Mouse (Mus musculus) adrenal gland, adult 18-20 months (tissue): Measurements from ENCODE around the gene Wwtr1. TPM values are rescaled to one million over a fixed set of nuclear protein-coding genes. Genes with fewer than 3 reads are reported as not detected.

Source experiments
- DNase-seq, 2 experiments: peaks; one replicate each; pipeline ENCODE4 v3.0.0; 2021 to 2022; ENCODE audit warnings: low spot score in 2 of 2
- microRNA-seq, 2 experiments: library from miRNA; unstranded; fragments of <30 nt; microRNA quantifications; one replicate each; pipeline ENCODE4 v1.2.0; 2021; ENCODE audit warnings: borderline number of aligned reads in 2 of 2
- total RNA-seq, 2 experiments: library from RNA; stranded (reverse); gene quantifications; 1 replicate in 1 of 2; 2 replicates in 1 of 2; pipeline ENCODE4 v1.2.3; 2021

The Wwtr1 gene
- total RNA-seq, 2 experiments from 2014 or later, result 31.5 to 36.7 TPM

GRCm38 (mm10) chr3:57466289-57466688 is 109.4 kb downstream of the Wwtr1 start:
- no peak for DNase-seq

GRCm38 (mm10) chr3:57463302-57463701 is 112.4 kb downstream of the Wwtr1 start:
- no peak for DNase-seq

GRCm38 (mm10) chr3:57458652-57459051 is 117.1 kb downstream of the Wwtr1 start:
- DNase-seq, result no peak

GRCm38 (mm10) chr3:57448445-57448844 is 127.3 kb downstream of the Wwtr1 start:
- DNase-seq, result peak; percentile 57 to 58

GRCm38 (mm10) chr3:57447889-57448288 is 127.8 kb downstream of the Wwtr1 start:
- DNase-seq, result no peak

- no peak for DNase-seq
These were observed 130.0 kb downstream of the Wwtr1 start for GRCm38 (mm10) chr3:57445706-57446105.

GRCm38 (mm10) chr3:57440956-57441355 is 134.8 kb downstream of the Wwtr1 start:
- no peak for DNase-seq

- no peak for DNase-seq
These were observed 140.3 kb downstream of the Wwtr1 start for GRCm38 (mm10) chr3:57435364-57435763.

- no peak for DNase-seq
These were observed 144.0 kb downstream of the Wwtr1 start for GRCm38 (mm10) chr3:57431706-57432105.

- DNase-seq, result no peak
These were observed 146.2 kb downstream of the Wwtr1 start for GRCm38 (mm10) chr3:57429486-57429885.

GRCm38 (mm10) chr3:57428682-57429464 is 146.8 kb downstream of the Wwtr1 start:
- DNase-seq, result no peak

GRCm38 (mm10) chr3:57426351-57426750 is 149.4 kb downstream of the Wwtr1 start:
- DNase-seq, result no peak

GRCm38 (mm10) chr3:57425089-57425730 is 150.5 kb downstream of the Wwtr1 start, which contains the start of gene Tm4sf4:
Gene Tm4sf4 (plus strand): TSS chr3:57425314.
- DNase-seq, result no peak

GRCm38 (mm10) chr3:57420660-57421059 is 155.1 kb downstream of the Wwtr1 start:
- no peak for DNase-seq

GRCm38 (mm10) chr3:57420233-57420632 is 155.5 kb downstream of the Wwtr1 start:
- DNase-seq, result no peak

- no peak for DNase-seq
These were observed 164.2 kb downstream of the Wwtr1 start for GRCm38 (mm10) chr3:57411535-57411934.

Small RNA genes lying within 50 kb of the gene (microRNA-seq; reads per million reads assigned to microRNA genes)
- gene Mir6377, result 0 reads per million in 2 experiments

Other genes with a start within 250 kb of the Wwtr1 start
- 1 to 10 TPM; 1.2 to 1.9 TPM for gene Tm4sf4, start 150.6 kb downstream of the Wwtr1 start, total RNA-seq
- gene Commd2, start 75.8 kb upstream of the Wwtr1 start, total RNA-seq, result 10 to 100 TPM; 25.9 to 28.5 TPM
- not detected for gene Ankub1, start 116.9 kb upstream of the Wwtr1 start, total RNA-seq
- gene Rnf13, start 160.2 kb upstream of the Wwtr1 start, total RNA-seq, result 100 to 1,000 TPM in 1 of 2 experiments, 10 to 100 TPM in 1; 91.7 to 108 TPM